Mouse (Mus musculus) liver, embryonic 11.5 days (tissue): ENCODE results near the gene Ntng2. TPM values are rescaled to one million over a fixed set of nuclear protein-coding genes. Genes with fewer than 3 reads are reported as not detected.

ENCODE experiments used
- ATAC-seq: fragments of 200-750 bp; cut with Nextera tagmentation; replicated peaks from 2 replicates; pipeline ENCODE4 v1.8.0; 2017; ENCODE audit warnings: moderate number of reproducible peaks, mild to moderate bottlenecking, moderate TSS enrichment, moderate library complexity; ENCODE audit not compliant: low FRiP score
- DNase-seq: peaks from one replicate; pipeline ENCODE4 v3.0.0-alpha.2; 2017; ENCODE audit warnings: low spot score
- H3K27ac ChIP-seq: fragments of 300-500 bp; sonication (generic); 2 replicates; pipeline ENCODE4 v1.5.1; 2014; ENCODE audit warnings: mild to moderate bottlenecking, low read depth, low read length, control low read depth
- H3K27me3 ChIP-seq: fragments of 300-500 bp; sonication (generic); replicated peaks from 2 replicates; pipeline ENCODE4 v1.6.1; 2014; ENCODE audit warnings: low read length, mixed read lengths; ENCODE audit not compliant: control insufficient read depth, insufficient read depth
- H3K36me3 ChIP-seq: fragments of 300-500 bp; sonication (generic); 2 replicates; pipeline ENCODE4 v1.6.1; 2014; ENCODE audit warnings: mild to moderate bottlenecking, low read length, moderate library complexity, mixed read lengths; ENCODE audit not compliant: control insufficient read depth, insufficient read depth
- H3K4me1 ChIP-seq: fragments of 300-500 bp; sonication (generic); replicated peaks from 2 replicates; pipeline ENCODE4 v1.6.1; 2014; ENCODE audit warnings: low read length, mixed read lengths; ENCODE audit not compliant: control insufficient read depth, insufficient read depth
- H3K4me2 ChIP-seq: fragments of 300-500 bp; sonication (generic); 2 replicates; pipeline ENCODE4 v1.6.1; 2014; ENCODE audit warnings: mild to moderate bottlenecking, control low read depth, moderate library complexity
- H3K4me3 ChIP-seq: fragments of 300-500 bp; sonication (generic); 2 replicates; pipeline ENCODE4 v1.5.1; 2014; ENCODE audit warnings: low read depth, low read length, control low read depth
- H3K9ac ChIP-seq: fragments of 300-500 bp; sonication (generic); 2 replicates; pipeline ENCODE4 v1.6.1; 2014; ENCODE audit warnings: low read depth, low read length, control low read depth
- H3K9me3 ChIP-seq: fragments of 300-500 bp; sonication (generic); 2 replicates; pipeline ENCODE4 v1.6.1; 2016; ENCODE audit warnings: low read length, inconsistent platforms, mixed read lengths; ENCODE audit not compliant: control insufficient read depth
- WGBS: fragments of 180-500 bp; shearing (Covaris S2); extraction: QIAGEN DNeasy Blood & Tissue Kit; methylation state at CpG from one replicate; pipeline ENCODE4 v1.1.7; 2014; 5-methylcytosine and 5-hydroxymethylcytosine counted together
- polyA plus RNA-seq: library from polyadenylated mRNA; unstranded; fragments of >200 nt; fragmentation: Nextera tagmentation; extraction: Ambion mirVana; gene quantifications from 2 replicates; pipeline ENCODE4 v1.2.1, GENCODE M21; 2014

Gene Ntng2
- polyA plus RNA-seq, 1 experiment from 2014 or later: not detected

DNA sequence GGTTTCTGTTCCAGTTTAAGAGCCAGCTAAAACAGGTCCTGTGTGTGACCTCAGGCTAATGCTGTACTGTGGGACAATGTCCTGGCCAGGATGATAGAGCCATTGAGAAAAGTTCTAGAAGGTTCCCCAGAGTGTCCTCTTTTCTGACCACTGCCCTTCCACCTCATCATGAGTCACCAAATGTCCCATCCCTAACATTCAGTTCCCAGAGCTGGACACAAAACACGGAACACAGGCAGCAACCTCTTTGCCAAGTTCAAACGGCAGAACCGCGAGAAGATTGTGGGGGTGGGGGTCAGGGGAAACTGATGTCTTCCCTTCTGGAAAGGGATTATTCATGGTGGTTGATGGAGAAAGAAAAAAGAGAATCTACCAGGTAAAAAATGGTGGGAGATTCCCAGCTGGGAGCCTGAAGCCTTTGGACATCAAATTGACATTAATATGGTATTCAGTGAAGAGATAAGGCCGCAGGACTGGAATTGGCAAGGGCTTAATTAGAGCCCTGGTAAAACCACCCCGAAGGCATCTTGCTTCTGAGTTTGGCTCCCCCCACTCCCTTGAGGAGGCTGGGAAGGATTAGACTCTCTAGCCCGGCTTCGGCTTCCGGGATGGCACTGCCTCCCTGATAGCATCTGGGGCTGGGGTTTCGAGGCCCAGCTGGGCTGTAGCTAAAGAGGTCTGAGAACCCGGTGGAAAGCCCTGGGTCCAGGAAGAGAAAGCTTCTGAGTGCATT, 51.4 kb downstream of the Ntng2 start:
- Histone ChIP-seq H3K4me2 (no peak overlapping the region), H3K9me3 (no peaks in the 10 kb centered on the region), H3K9ac (no peak overlapping the region), H3K4me3 (no peak overlapping the region), H3K4me1 (no peaks in the 10 kb centered on the region), H3K27ac (no peak overlapping the region), H3K27me3 (peaks cover 12% of the 10 kb centered on the region), H3K36me3 (no peaks in the 10 kb centered on the region)
- DNase-seq: no peak
- ATAC-seq: no peak
- 61% methylated on average over 11 of the region's 11 CpGs for WGBS

DNA sequence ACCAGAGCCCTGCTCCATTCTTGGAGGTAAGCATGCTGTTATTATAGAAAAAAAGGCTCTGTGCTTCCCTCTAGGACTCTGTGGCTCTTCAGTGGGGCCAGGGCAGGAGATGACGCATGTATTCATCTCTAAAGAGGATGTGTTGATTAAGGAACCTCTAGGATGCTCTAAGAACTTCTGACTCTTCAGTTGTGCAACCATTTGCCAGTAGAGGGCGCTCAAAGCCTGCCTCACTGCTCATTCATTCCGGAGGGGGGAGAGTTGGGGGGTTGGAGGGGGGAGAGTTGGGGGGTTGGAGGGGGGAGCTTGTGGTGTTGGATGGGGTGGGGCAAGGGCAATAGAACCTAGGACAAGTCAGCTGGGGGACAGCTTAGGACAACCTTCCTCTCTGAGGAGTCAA, 52.9 kb downstream of the Ntng2 start:
- Histone ChIP-seq H3K36me3 (no peaks in the 10 kb centered on the region), H3K9me3 (no peaks in the 10 kb centered on the region), H3K4me1 (peaks cover 3% of the 10 kb centered on the region), H3K9ac (no peak overlapping the region), H3K4me2 (no peak overlapping the region), H3K4me3 (no peak overlapping the region), H3K27ac (no peak overlapping the region), H3K27me3 (peaks cover 27% of the 10 kb centered on the region)
- WGBS: 0% methylated on average over 3 of the region's 3 CpGs
- DNase-seq (no peak), ATAC-seq (no peak)

DNA sequence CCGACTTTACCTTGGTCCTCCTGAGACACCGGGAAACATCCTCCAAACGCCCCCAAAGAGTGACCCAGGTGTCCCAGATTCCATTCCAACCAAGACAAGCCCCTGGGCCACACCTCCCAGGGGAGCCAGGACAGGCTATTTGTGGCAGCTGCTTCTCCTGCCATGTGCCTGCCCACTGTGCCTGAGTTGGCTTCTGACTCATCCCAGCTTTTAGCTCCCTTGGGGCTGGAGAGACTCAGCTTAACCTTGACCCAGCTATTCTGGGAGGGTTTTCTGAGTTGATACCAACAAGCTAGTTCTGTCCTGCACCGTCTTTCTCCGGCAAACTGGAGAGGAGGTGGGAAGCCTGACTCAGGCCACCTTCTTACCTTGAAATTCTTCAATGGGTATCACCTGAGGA, 54.4 kb downstream of the Ntng2 start:
- no peak for DNase-seq
- Histone ChIP-seq H3K36me3 (no peaks in the 10 kb centered on the region), H3K27me3 (peaks cover 30% of the 10 kb centered on the region), H3K4me3 (no peak overlapping the region), H3K27ac (no peak overlapping the region), H3K9ac (no peak overlapping the region), H3K4me1 (peaks cover 6% of the 10 kb centered on the region), H3K9me3 (no peaks in the 10 kb centered on the region), H3K4me2 (no peak overlapping the region)
- WGBS: 76% methylated on average over 5 of the region's 5 CpGs
- no peak for ATAC-seq

DNA sequence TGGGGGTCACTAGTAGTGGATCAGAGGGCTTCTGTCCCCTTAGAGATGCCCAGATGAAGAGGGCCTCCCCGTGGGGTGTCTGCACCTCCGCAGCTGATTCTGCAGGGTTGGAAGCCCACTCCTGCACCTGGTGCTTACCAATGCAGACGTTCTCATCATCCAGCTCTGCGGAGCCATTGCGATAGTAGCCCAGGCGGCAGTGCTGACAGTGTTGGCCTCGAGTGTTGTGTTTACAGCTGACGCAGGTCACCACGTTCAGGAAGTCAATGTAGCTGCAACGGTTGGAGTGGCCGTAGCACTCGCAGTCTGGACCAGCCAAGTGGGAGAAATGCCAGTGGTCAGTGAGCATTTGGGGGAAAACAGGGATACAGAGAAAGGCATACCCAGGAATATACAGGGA, 56.0 kb downstream of the Ntng2 start:
- Histone ChIP-seq H3K4me3 (no peak overlapping the region), H3K4me2 (no peak overlapping the region), H3K9me3 (no peaks in the 10 kb centered on the region), H3K27ac (no peak overlapping the region), H3K36me3 (no peaks in the 10 kb centered on the region), H3K27me3 (peaks cover 30% of the 10 kb centered on the region), H3K9ac (no peak overlapping the region), H3K4me1 (peaks cover 6% of the 10 kb centered on the region)
- ATAC-seq: no peak
- WGBS: 67% methylated on average over 12 of the region's 12 CpGs
- DNase-seq: no peak

DNA sequence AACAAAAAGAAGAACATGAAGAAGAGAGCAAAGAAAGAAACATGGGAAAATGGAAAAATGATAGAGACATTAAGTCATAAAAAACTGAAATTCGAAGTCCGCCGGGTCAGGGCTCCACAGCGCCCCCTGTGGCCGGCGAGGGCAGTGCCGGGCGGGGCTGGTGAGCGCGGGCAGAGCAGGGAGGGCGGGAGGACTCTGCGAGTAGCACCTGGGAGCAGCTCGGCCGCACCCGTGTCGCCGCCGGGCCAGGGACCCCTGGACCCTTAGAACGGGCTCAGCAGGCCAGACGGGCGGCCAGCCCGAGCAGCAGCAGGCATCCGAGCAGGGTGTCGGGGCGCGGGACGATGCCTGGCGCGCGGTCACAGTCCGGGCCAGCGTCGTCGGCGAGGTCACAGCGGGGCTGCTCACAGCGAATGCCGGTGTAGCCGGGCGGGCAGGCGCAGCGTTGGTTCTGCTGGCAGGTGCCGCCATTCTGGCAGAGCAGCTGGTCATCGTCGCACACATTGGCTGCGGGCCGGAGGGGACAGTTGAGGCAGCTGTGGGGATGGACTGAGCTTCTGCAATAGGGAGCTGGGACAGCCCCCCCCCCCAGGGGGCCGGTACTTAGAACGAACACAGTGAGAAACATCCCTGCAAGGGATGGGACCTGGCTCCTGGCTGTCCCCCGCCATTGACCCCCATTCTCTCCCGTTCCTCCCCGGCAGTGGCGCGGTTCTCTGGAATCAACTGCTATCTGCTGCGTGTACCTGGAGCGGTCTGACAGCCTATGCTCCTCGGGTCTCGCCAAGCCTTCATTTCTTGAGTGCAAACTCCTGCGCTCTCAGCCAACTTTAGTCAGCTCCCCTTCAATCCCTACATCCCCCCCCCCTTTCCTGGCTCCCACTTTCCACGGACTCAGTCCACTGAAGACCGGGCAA, 58.0 kb downstream of the Ntng2 start:
- Histone ChIP-seq H3K27ac (no peak overlapping the region), H3K9me3 (no peaks in the 10 kb centered on the region), H3K4me3 (peak overlapping the region; percentile 55), H3K9ac (peak overlapping the region; percentile 34; the same call in 1 of the 2 replicates), H3K4me2 (peak overlapping the region; percentile 97), H3K4me1 (peaks cover 6% of the 10 kb centered on the region), H3K27me3 (peaks cover 28% of the 10 kb centered on the region), H3K36me3 (no peaks in the 10 kb centered on the region)
- ATAC-seq: peak; percentile 43; the same call in 1 of the 2 replicates
- WGBS: 2% methylated on average over 61 of the region's 61 CpGs
- peak; percentile 82 for DNase-seq

DNA sequence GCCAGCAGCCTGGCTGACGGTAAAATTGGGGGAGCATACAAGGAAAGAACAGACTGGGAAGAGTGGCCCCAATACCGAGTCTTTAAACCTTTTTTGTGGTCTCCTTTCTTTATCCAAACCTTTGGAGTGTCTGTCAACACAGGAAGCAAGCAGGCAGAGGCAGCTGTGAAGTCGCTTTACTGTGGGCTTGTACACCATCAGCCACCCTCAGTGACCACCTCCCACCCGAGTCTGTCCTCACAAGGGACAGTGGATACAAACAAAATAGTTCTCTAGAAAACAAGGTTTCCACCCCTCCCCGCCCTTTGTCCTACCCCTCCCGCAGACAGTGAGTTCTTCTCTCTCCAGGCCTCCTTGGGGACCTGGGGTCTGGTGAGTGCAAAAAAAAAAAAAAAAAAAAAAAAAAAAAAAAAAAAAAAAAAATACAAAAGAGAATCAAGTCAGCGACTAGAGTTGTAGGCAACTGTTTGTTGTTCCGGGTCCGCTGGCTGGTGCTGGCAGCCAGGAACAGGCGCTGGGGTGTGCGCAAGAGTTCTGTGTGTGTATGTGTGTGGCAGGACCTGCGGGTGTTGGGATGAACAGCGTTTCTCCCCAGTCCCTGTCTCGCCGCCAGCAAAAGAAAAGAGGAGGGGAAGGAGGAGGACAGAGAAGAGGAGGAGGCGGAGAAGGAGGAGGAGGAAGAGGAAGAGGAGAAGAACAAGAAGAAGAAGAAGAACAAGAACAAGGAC, 58.8 kb downstream of the Ntng2 start:
- peak overlapping the region; percentile 55 for H3K4me3 ChIP-seq
- H3K27me3 ChIP-seq: peaks cover 28% of the 10 kb centered on the region
- no peak for ATAC-seq
- peaks cover 6% of the 10 kb centered on the region for H3K4me1 ChIP-seq
- no peak overlapping the region for H3K27ac ChIP-seq
- H3K9me3 ChIP-seq: no peaks in the 10 kb centered on the region
- 21% methylated on average over 16 of the region's 16 CpGs for WGBS
- no peaks in the 10 kb centered on the region for H3K36me3 ChIP-seq
- peak overlapping the region; percentile 97 for H3K4me2 ChIP-seq
- H3K9ac ChIP-seq: no peak overlapping the region
- DNase-seq: no peak

DNA sequence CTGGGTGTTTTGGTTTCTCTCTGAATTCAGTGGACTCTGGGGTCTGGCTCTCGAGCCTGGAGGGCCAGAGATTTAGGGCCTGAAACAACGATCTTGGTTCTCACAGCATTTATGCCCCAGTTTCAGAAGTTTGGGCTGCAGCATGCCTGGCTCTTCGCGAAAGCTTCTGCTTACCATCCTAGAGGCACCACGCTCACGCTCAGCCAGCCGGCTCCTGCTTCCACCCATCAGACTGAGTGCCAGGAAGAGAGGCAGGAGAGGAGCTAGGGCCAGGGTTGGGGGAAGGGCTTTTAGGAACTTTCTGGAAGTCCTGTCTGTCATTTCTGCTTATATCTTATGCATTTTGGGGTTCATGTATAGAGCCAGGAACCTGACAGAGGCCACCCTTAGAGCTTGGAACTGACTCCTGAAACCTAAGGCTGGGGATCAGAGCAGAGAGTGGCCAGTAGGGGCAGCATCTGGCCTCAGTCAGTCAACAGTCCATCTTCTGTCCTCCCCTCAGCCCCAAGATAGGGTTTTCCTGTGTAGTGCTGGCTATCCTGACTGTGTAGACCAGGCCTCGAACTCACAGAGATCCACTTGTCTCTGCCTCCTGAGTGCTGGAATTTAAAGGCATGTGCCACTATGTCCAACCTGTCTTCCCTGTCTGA, 60.1 kb downstream of the Ntng2 start:
- DNase-seq: no peak
- peaks cover 6% of the 10 kb centered on the region for H3K4me1 ChIP-seq
- H3K36me3 ChIP-seq: no peaks in the 10 kb centered on the region
- WGBS: 75% methylated on average over 8 of the region's 8 CpGs
- no peak overlapping the region for H3K4me2 ChIP-seq
- H3K27me3 ChIP-seq: peaks cover 28% of the 10 kb centered on the region
- H3K9me3 ChIP-seq: no peaks in the 10 kb centered on the region
- no peak for ATAC-seq
- no peak overlapping the region for H3K27ac ChIP-seq
- H3K4me3 ChIP-seq: no peak overlapping the region
- no peak overlapping the region for H3K9ac ChIP-seq
